10 mouse cellular contexts compared by ENCODE assay signal in the genomic region with DNA sequence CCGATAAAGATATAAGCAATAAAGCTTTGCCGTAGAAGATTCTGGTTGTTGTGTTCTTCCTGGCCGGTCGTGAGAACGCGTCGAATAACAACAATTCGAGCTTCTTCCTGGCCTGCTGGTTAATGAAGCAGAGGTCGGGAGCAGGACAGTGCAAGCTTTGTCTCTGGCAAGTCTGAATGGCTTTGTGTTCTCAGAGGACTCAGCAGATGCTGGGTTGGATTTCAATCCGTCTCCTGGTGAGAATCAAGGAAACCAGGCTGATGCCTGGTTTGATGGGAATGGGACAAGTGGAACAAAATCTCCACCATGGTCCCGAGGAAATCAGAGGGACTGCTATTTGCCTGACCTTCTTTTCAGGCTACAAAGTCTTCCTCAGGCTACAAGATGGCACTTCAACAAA. TPM values are rescaled to one million over a fixed set of nuclear protein-coding genes. Genes with fewer than 3 reads are reported as not detected.
A peak's percentile ranks its signal among the peaks of the same experiment; 100 is the strongest.
DNase-seq lines count a peak whose midpoint lies in the region; ATAC-seq lines count a peak whose summit lies in the region.
"Had no signal": no experiment of that assay in that cellular context is flagged by ENCODE, and none has a peak within 500 bp of the region (broad histone marks: within the 10 kb centered on the region; RNA-seq: fewer than 3 reads in every experiment).

No protein-coding gene starts in this region.

- H3K4me3 ChIP-seq in brown adipose tissue, adult 24 weeks (ENCODE audit: insufficient read depth, low read depth, low read length), result 0 out of 2 replicates have a peak overlapping the region, but pooled peaks have one; percentile 4
- no peak overlapping the region for H3K4me3 ChIP-seq in hindbrain, embryonic 11.5 days (ENCODE audit: low read depth, low read length)
- H3K4me3 ChIP-seq in midbrain, embryonic 14.5 days (replicated peaks; ENCODE audit: low read depth, low read length), result no peak overlapping the region

- peaks cover 5% of the 10 kb centered on the region; the same call in 1 of the 2 replicates for H3K4me1 ChIP-seq in brown adipose tissue, adult 24 weeks (ENCODE audit: control insufficient read depth, insufficient read depth, insufficient read length, low read length)
- no peaks in the 10 kb centered on the region for H3K4me1 ChIP-seq in hindbrain, embryonic 11.5 days (replicated peaks; ENCODE audit: control insufficient read depth, insufficient read depth, low read length)
- H3K4me1 ChIP-seq in midbrain, embryonic 14.5 days (ENCODE audit: control insufficient read depth, insufficient read depth, low read length), result peaks cover 4% of the 10 kb centered on the region; the same call in 1 of the 2 replicates

- DNase-seq in cerebellum, adult 9-11 months, result peak; percentile 17
- no peak for DNase-seq in cerebellum, postnatal 36 days
- no peak for DNase-seq in hindbrain, embryonic 11.5 days (ENCODE audit: low spot score)
- peak; percentile 18 for DNase-seq in midbrain, embryonic 14.5 days
- DNase-seq in layer of hippocampus, adult 9-11 months, result no peak
- no peak for DNase-seq in lung, postnatal 14 days
- no peak for DNase-seq in frontal cortex, postnatal 10 days (ENCODE audit: low spot score in 2 of 2)
- DNase-seq: heart, adult 18-20 months; kidney, adult 11 months had no signal

- H3K27ac ChIP-seq in brown adipose tissue, adult 24 weeks (replicated peaks; ENCODE audit: low read depth, low read length), result peak overlapping the region; percentile 73
- H3K27ac ChIP-seq in hindbrain, embryonic 11.5 days (ENCODE audit: low read depth, low read length), result peak overlapping the region; percentile 49; the same call in 1 of the 2 replicates
- H3K27ac ChIP-seq in midbrain, embryonic 14.5 days (replicated peaks; ENCODE audit: low read depth, low read length), result peak overlapping the region; percentile 45; the same call in 1 of the 2 replicates

- no peak overlapping the region for H3K4me2 ChIP-seq in hindbrain, embryonic 11.5 days (replicated peaks; ENCODE audit: low read depth, low read length)
- no peak overlapping the region for H3K4me2 ChIP-seq in midbrain, embryonic 14.5 days (ENCODE audit: low read length)

- H3K27me3 ChIP-seq in hindbrain, embryonic 11.5 days (ENCODE audit: control insufficient read depth, insufficient read depth, low read length), result no peaks in the 10 kb centered on the region
- H3K27me3 ChIP-seq in midbrain, embryonic 14.5 days (ENCODE audit: control insufficient read depth, insufficient read depth, low read length), result no peaks in the 10 kb centered on the region

- 43% methylated on average over 10 of the region's 11 CpGs for whole genome bisulfite sequencing in hindbrain, embryonic 11.5 days
- WGBS in midbrain, embryonic 14.5 days, result 54% methylated on average over 10 of the region's 11 CpGs

- peaks cover 9% of the 10 kb centered on the region; the same call in 1 of the 2 replicates for H3K36me3 ChIP-seq in hindbrain, embryonic 11.5 days (ENCODE audit: control insufficient read depth, insufficient read depth, low read length)
- peaks cover 45% of the 10 kb centered on the region for H3K36me3 ChIP-seq in midbrain, embryonic 14.5 days (ENCODE audit: control insufficient read depth, insufficient read depth, low read length)

- ATAC-seq in hindbrain, embryonic 11.5 days (ENCODE audit: low FRiP score), result no peak
- no peak for ATAC-seq in midbrain, embryonic 14.5 days (ENCODE audit: low FRiP score, low TSS enrichment)

- H3K9ac ChIP-seq in hindbrain, embryonic 11.5 days (ENCODE audit: low read depth, low read length), result no peak overlapping the region
- H3K9ac ChIP-seq in midbrain, embryonic 14.5 days (replicated peaks; ENCODE audit: low read length), result no peak overlapping the region

- no peaks in the 10 kb centered on the region for H3K9me3 ChIP-seq in hindbrain, embryonic 11.5 days (ENCODE audit: control insufficient read depth, low read length)
- no peaks in the 10 kb centered on the region for H3K9me3 ChIP-seq in midbrain, embryonic 14.5 days (ENCODE audit: control insufficient read depth, low read length)

RNA-seq across cellular contexts. Expression of gene Fscn1, which starts 49.2 kb away (rescaled TPM):
- polyA plus RNA-seq in brown adipose tissue, adult 24 weeks (2012; ENCODE audit: insufficient read depth, insufficient read length, missing spikeins), result 9.1 and 16.2 TPM in 2 replicates
- 570 and 615 TPM in 2 replicates for polyA plus RNA-seq in hindbrain, embryonic 11.5 days (2014; fragmentation: Nextera tagmentation; extraction: Ambion mirVana)
- polyA plus RNA-seq in midbrain, embryonic 14.5 days (2014; fragmentation: Nextera tagmentation; extraction: Ambion mirVana), result 521 and 580 TPM in 2 replicates

Comparison
In these comparisons a context has a peak if more than half of its experiments do, and no peak if none do; other contexts are left out.
1. DNase-seq: peak in cerebellum, adult 9-11 months (single experiment) and midbrain, embryonic 14.5 days (single experiment); none in cerebellum, postnatal 36 days (0 of 2), hindbrain, embryonic 11.5 days (single experiment), layer of hippocampus, adult 9-11 months (single experiment), lung, postnatal 14 days (single experiment) and frontal cortex, postnatal 10 days (0 of 2).
2. RNA of gene Fscn1, which starts 49.2 kb away (polyA plus RNA-seq): 521 to 580 TPM in midbrain, embryonic 14.5 days and 570 to 615 TPM in hindbrain, embryonic 11.5 days; 9.1 to 16.2 TPM in brown adipose tissue, adult 24 weeks; every median in the first group is over 10 times any median in the second.
3. Peak in every context shown above with its lines, with median percentiles within 50 percentile points of each other: H3K27ac ChIP-seq.